Mouse (Mus musculus) brain, embryonic 14.5 days (tissue): ENCODE measurements around the gene Mypn.

ENCODE experiments used
- CTCF ChIP-seq: fragments of 200-500 bp; IDR thresholded peaks from 2 replicates; pipeline ENCODE4 v1.5.1; 2012; ENCODE audit warnings: inconsistent platforms, mild to moderate bottlenecking, moderate library complexity, borderline replicate concordance; ENCODE audit not compliant: insufficient read depth, insufficient read length; ENCODE audit errors: extremely low read depth
- POLR2A ChIP-seq: fragments of 200-500 bp; IDR thresholded peaks from 2 replicates; pipeline ENCODE4 v1.6.1; 2012; ENCODE audit warnings: mild to moderate bottlenecking, inconsistent platforms, borderline replicate concordance; ENCODE audit not compliant: poor library complexity, insufficient read depth, insufficient read length, severe bottlenecking; ENCODE audit errors: extremely low read depth

- no peak for TF ChIP-seq CTCF
- TF ChIP-seq POLR2A: no peak
Measured at GRCm38 (mm10) chr10:63242798-63243435, 39.2 kb upstream of the Mypn start.
